Mouse (Mus musculus): ENCODE results near the gene Pkm.

Gene Pkm

DNA sequence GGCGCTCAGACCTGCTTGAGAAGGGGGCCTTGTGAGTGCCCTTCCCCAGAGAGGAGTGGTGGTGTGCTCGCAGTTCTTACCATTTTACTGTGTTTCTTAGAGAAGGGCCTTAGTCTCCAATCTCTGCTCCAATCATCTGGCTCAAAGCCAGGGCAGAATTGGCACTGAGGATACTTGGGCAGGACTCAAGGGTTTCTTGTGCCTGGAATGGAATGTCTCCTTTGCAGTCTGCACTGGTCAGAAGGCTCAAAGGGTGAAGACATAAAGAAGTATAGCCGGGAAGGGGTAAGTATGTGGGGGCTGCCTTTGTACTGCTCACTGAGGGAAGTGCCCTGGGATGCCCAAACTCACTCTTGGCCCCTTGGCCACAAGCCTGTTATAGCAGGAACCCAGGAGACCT, 53.1 kb downstream of the Pkm start:
- DNase-seq = no peak

DNA sequence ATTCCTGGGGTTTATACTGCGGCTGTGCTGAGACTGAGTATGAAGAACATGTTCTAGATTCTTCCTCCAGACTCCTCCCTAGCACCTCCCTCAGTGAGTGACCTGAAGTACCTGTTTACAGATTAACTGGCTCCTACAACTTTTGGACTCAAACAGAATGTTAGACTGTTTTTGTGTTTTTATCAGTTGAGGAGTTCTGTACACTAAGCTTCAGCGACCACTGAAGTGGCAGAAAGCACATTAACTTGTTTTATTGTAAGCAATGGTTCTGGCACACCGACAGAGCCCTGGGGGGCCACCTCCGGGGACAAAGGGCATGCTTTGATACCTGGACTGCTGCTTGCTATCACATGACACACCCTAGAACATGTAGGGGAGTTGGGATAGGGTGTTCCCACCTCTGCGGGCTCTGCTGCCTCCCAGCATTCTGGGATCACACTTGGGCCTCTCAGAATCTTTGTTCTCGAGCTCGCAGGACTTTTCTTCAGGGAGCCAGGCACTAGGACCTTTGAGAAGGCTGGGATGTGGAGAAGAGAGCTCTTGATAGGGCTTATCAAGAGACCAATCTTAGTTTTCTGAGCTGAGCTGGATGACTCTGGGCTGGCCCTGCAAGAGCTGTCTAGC, 60.2 kb downstream of the Pkm start:
- DNase-seq = no peak

DNA sequence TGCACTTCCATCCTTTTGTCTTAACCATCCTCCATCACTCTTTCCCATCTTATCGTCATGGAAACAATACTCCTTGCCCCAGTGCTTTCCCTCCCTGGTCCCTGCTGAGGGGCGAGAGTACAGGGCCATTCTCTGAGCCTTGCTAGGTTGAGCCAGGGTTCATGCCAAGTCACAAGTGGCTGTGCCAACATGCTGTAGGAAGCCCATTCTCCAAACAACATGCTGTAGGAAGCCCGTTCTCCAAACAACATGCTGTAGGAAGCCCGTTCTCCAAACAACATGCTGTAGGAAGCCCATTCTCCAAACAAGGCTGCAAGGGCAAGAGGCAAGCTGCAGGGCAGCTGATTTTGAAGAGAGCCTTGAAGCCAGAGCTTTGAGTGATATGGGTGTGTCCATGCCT, 62.1 kb downstream of the Pkm start:
- no peak for DNase-seq

DNA sequence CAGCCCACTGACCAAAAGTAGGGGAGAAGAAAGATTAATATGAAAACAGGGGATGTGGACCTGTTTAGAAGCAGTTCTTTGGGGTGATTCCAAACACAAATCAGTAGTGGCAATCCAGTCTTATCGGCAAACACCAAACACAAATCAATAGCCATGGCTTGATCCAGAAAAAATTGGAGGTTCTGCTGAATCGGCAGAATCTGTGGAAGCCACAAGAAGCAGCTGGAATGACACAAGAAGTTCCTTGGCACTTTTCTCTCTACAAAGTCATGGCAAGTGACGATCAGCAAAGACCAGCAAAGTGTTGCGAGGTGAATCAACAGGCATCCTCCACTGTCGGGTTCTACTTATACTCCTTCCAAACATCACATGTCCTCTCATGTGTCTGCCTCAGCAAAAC, 65.0 kb downstream of the Pkm start:
- no peak for DNase-seq

DNA sequence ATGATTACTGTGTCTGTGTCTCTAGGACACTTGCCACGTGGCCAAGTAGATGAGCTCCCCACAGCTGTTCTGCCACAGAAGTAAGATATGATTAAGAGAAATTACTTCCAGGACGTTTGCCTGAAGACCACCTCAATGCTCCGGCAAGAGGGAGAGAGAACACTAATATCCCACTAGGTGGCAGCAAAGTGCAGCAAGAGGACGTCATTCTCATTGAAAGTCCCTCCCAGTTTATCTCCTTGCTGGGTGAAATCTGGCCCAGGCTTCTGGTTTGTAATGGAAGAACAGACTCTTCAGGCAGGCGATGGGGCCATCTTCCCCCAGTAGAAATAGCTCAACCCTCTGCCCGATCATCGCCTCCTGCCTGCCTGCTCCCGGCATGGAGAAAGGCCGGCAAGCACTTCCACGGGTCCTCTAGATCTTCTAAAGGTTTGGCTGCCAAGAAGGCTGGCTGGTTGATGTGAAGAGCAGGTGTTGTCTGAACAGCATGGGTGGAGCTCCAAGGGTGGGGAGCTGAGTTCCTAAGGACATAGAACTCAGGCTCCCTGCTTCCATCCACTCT, 67.0 kb downstream of the Pkm start:
- DNase-seq = peak; percentile 88

DNA sequence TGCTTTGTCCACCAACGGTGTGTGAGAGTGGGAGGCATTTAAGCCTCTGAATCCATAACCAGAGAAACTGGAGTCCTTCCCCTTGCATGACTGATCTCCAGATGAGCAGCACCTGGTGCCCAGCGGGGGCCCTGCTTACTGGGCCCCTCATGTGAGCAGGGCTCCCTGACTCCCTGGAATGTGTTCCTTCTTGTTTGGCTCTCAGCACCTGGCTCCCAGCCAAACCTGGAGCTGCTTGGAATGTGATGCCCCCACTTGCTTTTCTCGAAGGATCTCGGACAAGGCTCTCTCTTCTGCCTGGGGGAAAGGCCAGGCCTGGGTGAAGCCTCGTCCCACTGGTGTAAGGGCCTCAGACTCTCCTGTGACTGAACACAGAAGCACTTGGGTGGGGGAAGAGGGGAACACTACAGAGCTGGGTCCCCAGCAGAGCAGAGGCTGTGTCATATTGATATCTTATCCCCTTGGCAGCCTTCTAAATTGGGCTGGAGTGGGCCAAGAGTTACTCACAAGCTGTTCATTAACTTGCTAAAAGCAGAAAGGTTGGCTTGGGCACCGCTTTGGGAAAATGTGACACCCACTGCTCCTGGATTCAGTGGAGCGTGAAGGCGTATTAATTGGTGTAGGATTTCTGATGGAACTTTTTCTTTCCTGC, 67.7 kb downstream of the Pkm start:
- DNase-seq = peak; percentile 50

DNA sequence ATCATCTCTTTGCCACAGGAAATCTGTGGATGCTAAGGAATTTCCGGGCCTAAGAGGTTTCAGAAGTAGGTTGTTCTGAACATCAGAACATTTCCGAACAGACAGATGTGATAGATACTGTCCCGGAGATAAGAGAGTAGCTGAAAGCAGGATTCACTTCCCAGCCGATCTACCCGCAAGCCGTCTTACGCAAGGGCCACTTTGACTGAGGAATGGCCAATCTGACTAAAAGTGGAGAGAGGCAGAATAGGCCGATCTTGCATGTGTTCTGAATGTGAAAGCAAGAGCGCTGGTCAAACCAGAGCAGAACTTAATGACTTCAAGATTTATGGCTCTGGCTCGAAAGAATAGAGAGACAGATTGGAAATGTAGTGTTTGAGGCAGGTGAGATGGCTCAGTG, 69.3 kb downstream of the Pkm start:
- no peak for DNase-seq

DNA sequence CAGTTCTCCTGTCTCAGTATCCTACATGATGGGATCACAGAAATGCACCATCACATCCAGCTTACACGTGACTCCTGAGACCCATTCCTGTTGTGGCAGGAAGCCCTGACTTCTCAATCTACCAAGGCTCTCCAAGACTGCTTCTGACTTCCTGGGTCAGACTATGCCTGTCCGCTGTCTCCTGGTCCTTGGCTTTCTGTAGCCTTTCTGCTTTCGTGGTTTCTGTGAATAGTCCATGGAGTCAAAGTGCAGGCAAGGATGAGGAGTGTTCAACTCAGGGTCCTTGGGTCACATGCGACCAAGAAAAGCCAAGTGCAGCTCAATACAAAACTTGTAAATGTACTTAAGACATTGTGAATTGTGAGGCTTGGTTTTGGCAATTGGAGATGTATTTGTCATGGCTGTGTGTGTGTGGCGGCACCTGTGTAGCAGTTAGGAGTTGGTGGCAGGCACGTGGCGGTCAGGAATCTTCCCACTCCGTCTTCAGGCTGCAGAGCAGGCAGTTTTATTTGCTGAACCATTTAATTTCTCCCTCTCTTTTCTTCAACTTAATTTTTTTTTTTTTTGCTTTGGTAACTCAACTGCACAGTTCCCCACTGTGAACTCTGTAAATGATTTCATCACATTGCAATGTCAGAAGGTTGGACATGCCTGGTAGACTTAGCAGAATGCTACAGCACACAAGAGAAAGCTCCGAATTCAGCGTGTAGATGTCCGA, 71.6 kb downstream of the Pkm start:
- DNase-seq = no peak
